Mouse (Mus musculus) CH12.LX (cell line): Measurements from ENCODE around the gene Clasrp. TPM values are rescaled to one million over a fixed set of nuclear protein-coding genes. Genes with fewer than 3 reads are reported as not detected.

ENCODE experiments used
- DNase-seq: peaks from one replicate; pipeline ENCODE4 v3.0.0-alpha.2; 2013; ENCODE audit errors: extremely low read depth
- H3K27ac ChIP-seq: 2 replicates; pipeline ENCODE4 v1.5.1; 2012; ENCODE audit warnings: low read depth, mild to moderate bottlenecking, control low read depth, moderate library complexity; ENCODE audit not compliant: insufficient read depth
- H3K27me3 ChIP-seq: replicated peaks from 2 replicates; pipeline ENCODE3; 2012; ENCODE audit warnings: inconsistent platforms
- H3K36me3 ChIP-seq, 2 experiments: replicated peaks in 1 of 2; 2 replicates each; pipeline versions ENCODE3 to v1.6.1; 2012; ENCODE audit warnings: inconsistent platforms in 1 of 2, low read length in 1 of 2, mild to moderate bottlenecking in 1 of 2, mixed read lengths in 1 of 2, moderate library complexity in 1 of 2; ENCODE audit not compliant: control insufficient read depth in 1 of 2, insufficient read depth in 1 of 2
- H3K4me1 ChIP-seq, 2 experiments: 2 replicates each; pipeline ENCODE4 v1.6.1; 2012; ENCODE audit warnings: inconsistent platforms in 1 of 2, moderate library complexity in 1 of 2; ENCODE audit not compliant: insufficient read depth in 2 of 2, control insufficient read depth in 1 of 2
- H3K4me2 ChIP-seq: 2 replicates; pipeline ENCODE4 v1.6.1; 2012; ENCODE audit warnings: low read depth, mild to moderate bottlenecking, control low read depth; ENCODE audit not compliant: poor library complexity, insufficient read depth, severe bottlenecking
- H3K4me3 ChIP-seq, 3 experiments: fragments of 150-350 bp in 1 of 3; sonication (generic) in 1 of 3; replicated peaks in 1 of 3; 2 replicates each; pipeline versions ENCODE3 to v1.5.1; 2011 to 2012; ENCODE audit warnings: low read depth in 2 of 3, low read length in 2 of 3, mild to moderate bottlenecking in 2 of 3, moderate library complexity in 2 of 3, control low read depth in 1 of 3, improper control_type of control experiment in 1 of 3, inconsistent platforms in 1 of 3, mixed read lengths in 1 of 3; ENCODE audit not compliant: poor library complexity in 1 of 3
- H3K79me2 ChIP-seq: replicated peaks from 2 replicates; pipeline ENCODE4 v1.6.1; 2012; ENCODE audit warnings: mild to moderate bottlenecking, moderate library complexity; ENCODE audit not compliant: control insufficient read depth, poor library complexity, insufficient read depth, severe bottlenecking; ENCODE audit errors: extremely low read depth
- H3K9ac ChIP-seq: 2 replicates; pipeline ENCODE4 v1.6.1; 2012; ENCODE audit warnings: low read depth, mild to moderate bottlenecking, control low read depth, moderate library complexity; ENCODE audit not compliant: insufficient read depth
- H3K9me3 ChIP-seq: replicated peaks from 2 replicates; pipeline ENCODE3; 2012; ENCODE audit warnings: low read length, inconsistent platforms, mixed read lengths
- BHLHE40 ChIP-seq: IDR thresholded peaks from 2 replicates; pipeline ENCODE4 v1.6.1; 2011; ENCODE audit warnings: mild to moderate bottlenecking, low read depth, low read length, improper control_type of control experiment
- CHD1 ChIP-seq: IDR thresholded peaks from 2 replicates; pipeline ENCODE4 v1.6.1; 2012; ENCODE audit warnings: low read depth, low read length, improper control_type of control experiment, inconsistent platforms
- CHD2 ChIP-seq: IDR thresholded peaks from 2 replicates; pipeline ENCODE4 v1.6.1; 2011; ENCODE audit warnings: low read length, improper control_type of control experiment
- CTCF ChIP-seq, 2 experiments: IDR thresholded peaks in 1 of 2; conservative IDR thresholded peaks in 1 of 2; 2 replicates each; pipeline ENCODE4 v1.5.1; 2011 to 2012; ENCODE audit warnings: low read depth in 2 of 2, low read length in 2 of 2, improper control_type of control experiment in 1 of 2, inconsistent platforms in 1 of 2, mild to moderate bottlenecking in 1 of 2, moderate library complexity in 1 of 2
- E2F4 ChIP-seq: IDR thresholded peaks from 2 replicates; pipeline ENCODE4 v1.6.1; 2011; ENCODE audit warnings: low read depth, low read length, improper control_type of control experiment; ENCODE audit not compliant: insufficient replicate concordance
- ELF1 ChIP-seq: IDR thresholded peaks from 2 replicates; pipeline ENCODE4 v1.6.1; 2014; ENCODE audit warnings: low read depth, mild to moderate bottlenecking, inconsistent platforms, low read length, improper control_type of control experiment
- EP300 ChIP-seq: IDR thresholded peaks from 2 replicates; pipeline ENCODE4 v1.6.1; 2011; ENCODE audit warnings: low read length, improper control_type of control experiment
- ETS1 ChIP-seq: conservative IDR thresholded peaks from 2 replicates; pipeline ENCODE4 v1.6.1; 2012; ENCODE audit warnings: low read depth, mild to moderate bottlenecking, inconsistent platforms, low read length, improper control_type of control experiment, moderate library complexity
- GABPA ChIP-seq: IDR thresholded peaks from 2 replicates; pipeline ENCODE4 v1.6.1; 2012; ENCODE audit warnings: low read depth, low read length, improper control_type of control experiment, inconsistent platforms; ENCODE audit not compliant: insufficient replicate concordance
- HCFC1 ChIP-seq: IDR thresholded peaks from 2 replicates; pipeline ENCODE4 v1.6.1; 2012; ENCODE audit warnings: low read depth, mild to moderate bottlenecking, inconsistent platforms, low read length, improper control_type of control experiment
- IRF4 ChIP-seq: IDR thresholded peaks from 2 replicates; pipeline ENCODE4 v1.6.1; 2014; ENCODE audit warnings: low read depth, mild to moderate bottlenecking, inconsistent platforms, low read length, improper control_type of control experiment
- JUN ChIP-seq: IDR thresholded peaks from 2 replicates; pipeline ENCODE4 v1.6.1; 2011; ENCODE audit warnings: low read depth, mild to moderate bottlenecking, low read length, improper control_type of control experiment, moderate library complexity; ENCODE audit not compliant: insufficient read depth
- JUND ChIP-seq: conservative IDR thresholded peaks from 2 replicates; pipeline ENCODE4 v1.6.1; 2011; ENCODE audit warnings: low read depth, low read length, improper control_type of control experiment
- KAT2A ChIP-seq: IDR thresholded peaks from 2 replicates; pipeline ENCODE4 v1.6.1; 2012; ENCODE audit warnings: low read length, improper control_type of control experiment, inconsistent platforms; ENCODE audit not compliant: insufficient replicate concordance
- MAFK ChIP-seq: IDR thresholded peaks from 2 replicates; pipeline ENCODE4 v1.6.1; 2011; ENCODE audit warnings: low read length, improper control_type of control experiment; ENCODE audit not compliant: insufficient replicate concordance
- MAX ChIP-seq: IDR thresholded peaks from 2 replicates; pipeline ENCODE4 v1.6.1; 2011; ENCODE audit warnings: low read length, improper control_type of control experiment
- MAZ ChIP-seq: IDR thresholded peaks from 2 replicates; pipeline ENCODE4 v1.6.1; 2012; ENCODE audit warnings: low read depth, mild to moderate bottlenecking, inconsistent platforms, low read length, improper control_type of control experiment, moderate library complexity
- MEF2A ChIP-seq: IDR thresholded peaks from 2 replicates; pipeline ENCODE4 v1.6.1; 2014; ENCODE audit warnings: low read depth, mild to moderate bottlenecking, inconsistent platforms, low read length, improper control_type of control experiment, borderline replicate concordance
- MXI1 ChIP-seq: IDR thresholded peaks from 2 replicates; pipeline ENCODE4 v1.6.1; 2011; ENCODE audit warnings: mild to moderate bottlenecking, low read depth, low read length, improper control_type of control experiment
- MYC ChIP-seq: IDR thresholded peaks from 2 replicates; pipeline ENCODE4 v1.6.1; 2011; ENCODE audit warnings: low read depth, mild to moderate bottlenecking, improper control_type of control experiment, low read length
- NELFE ChIP-seq: IDR thresholded peaks from 2 replicates; pipeline ENCODE4 v1.6.1; 2011; ENCODE audit warnings: low read depth, low read length, improper control_type of control experiment
- NRF1 ChIP-seq: IDR thresholded peaks from 2 replicates; pipeline ENCODE4 v1.6.1; 2014; ENCODE audit warnings: low read depth, mild to moderate bottlenecking, inconsistent platforms, low read length, improper control_type of control experiment, moderate library complexity
- PAX5 ChIP-seq: IDR thresholded peaks from 2 replicates; pipeline ENCODE4 v1.6.1; 2012; ENCODE audit warnings: low read length, inconsistent platforms, mixed read lengths
- POLR2A ChIP-seq: IDR thresholded peaks from 2 replicates; pipeline ENCODE4 v1.6.1; 2011; ENCODE audit warnings: low read depth, mild to moderate bottlenecking, improper control_type of control experiment, low read length
- POLR2AphosphoS2 ChIP-seq: IDR thresholded peaks from 2 replicates; pipeline ENCODE4 v1.6.1; 2011; ENCODE audit warnings: low read depth, low read length, improper control_type of control experiment
- RAD21 ChIP-seq: IDR thresholded peaks from 2 replicates; pipeline ENCODE4 v1.6.1; 2011; ENCODE audit warnings: low read depth, mild to moderate bottlenecking, low read length, improper control_type of control experiment, moderate library complexity
- RCOR1 ChIP-seq: conservative IDR thresholded peaks from 2 replicates; pipeline ENCODE4 v1.6.1; 2012; ENCODE audit warnings: low read depth, mild to moderate bottlenecking, inconsistent platforms, low read length, improper control_type of control experiment
- SIN3A ChIP-seq: IDR thresholded peaks from 2 replicates; pipeline ENCODE4 v1.6.1; 2012; ENCODE audit warnings: low read length, improper control_type of control experiment, inconsistent platforms
- SMC3 ChIP-seq: IDR thresholded peaks from 2 replicates; pipeline ENCODE4 v1.6.1; 2011; ENCODE audit warnings: low read depth, low read length, improper control_type of control experiment
- TBP ChIP-seq: conservative IDR thresholded peaks from 2 replicates; pipeline ENCODE4 v1.6.1; 2011; ENCODE audit warnings: low read depth, low read length, improper control_type of control experiment
- TCF12 ChIP-seq: IDR thresholded peaks from 2 replicates; pipeline ENCODE4 v1.6.1; 2014; ENCODE audit warnings: low read depth, mild to moderate bottlenecking, inconsistent platforms, low read length, improper control_type of control experiment
- UBTF ChIP-seq: IDR thresholded peaks from 2 replicates; pipeline ENCODE4 v1.6.1; 2012; ENCODE audit warnings: low read depth, mild to moderate bottlenecking, inconsistent platforms, low read length, improper control_type of control experiment, moderate library complexity
- USF1 ChIP-seq: IDR thresholded peaks from 2 replicates; pipeline ENCODE4 v1.6.1; 2014; ENCODE audit warnings: low read depth, mild to moderate bottlenecking, inconsistent platforms, low read length, improper control_type of control experiment
- USF2 ChIP-seq: conservative IDR thresholded peaks from 2 replicates; pipeline ENCODE4 v1.6.1; 2011; ENCODE audit warnings: low read depth, low read length, improper control_type of control experiment
- ZC3H11A ChIP-seq: IDR thresholded peaks from 2 replicates; pipeline ENCODE4 v1.6.1; 2012; ENCODE audit warnings: low read depth, mild to moderate bottlenecking, inconsistent platforms, low read length, improper control_type of control experiment
- ZKSCAN1 ChIP-seq: IDR thresholded peaks from 2 replicates; pipeline ENCODE4 v1.6.1; 2012; ENCODE audit warnings: low read depth, inconsistent platforms, low read length, improper control_type of control experiment, borderline replicate concordance
- ZMIZ1 ChIP-seq: IDR thresholded peaks from 2 replicates; pipeline ENCODE4 v1.6.1; 2012; ENCODE audit warnings: low read depth, mild to moderate bottlenecking, inconsistent platforms, low read length, improper control_type of control experiment
- ZNF384 ChIP-seq: IDR thresholded peaks from 2 replicates; pipeline ENCODE4 v1.6.1; 2012; ENCODE audit warnings: low read depth, low read length, improper control_type of control experiment, inconsistent platforms
- dilution Hi-C: fragments of 300-500 bp; cut with MboI; formaldehyde crosslinking; loops from 2 replicates; pipeline ENCODE4 v1.14.3; 2020; ENCODE audit warnings: low sequenced_read_pairs; ENCODE audit not compliant: extremely low pct_unique_long_range_greater_than_20kb, extremely low pct_ligation_motif_present
- in situ Hi-C: fragments of 300-500 bp; cut with MboI; formaldehyde crosslinking; loops from 3 replicates; pipeline ENCODE4 v1.14.3; 2019; ENCODE audit warnings: low sequenced_read_pairs, low pct_ligation_motif_present, low pct_unique_long_range_greater_than_20kb, mixed read lengths
- polyA plus RNA-seq: library from polyadenylated mRNA; unstranded; fragments of >175 nt; gene quantifications from 2 replicates; pipeline ENCODE4 v1.2.1, GENCODE M21; 2012; ENCODE audit warnings: low read depth; ENCODE audit not compliant: insufficient read length
- total RNA-seq, 2 experiments: library from RNA; depleted of rRNA; stranded (reverse); fragments of 300-350 nt in 1 of 2; fragments of >200 nt in 1 of 2; gene quantifications; 2 replicates each; pipeline ENCODE4 v1.2.3; 2012 to 2014

Gene Clasrp
- total and polyA plus RNA-seq, 3 experiments: 14.5 to 59.4 (median 45.4) TPM

- H3K27ac ChIP-seq: peak within 1 kb of the TSS; percentile 95
- in situ Hi-C loops: loop anchor here (10.0 kb wide), 1 partner anchor 72 kb away; the partner anchor contains the start of genes Bloc1s3 and Trappc6a
- TF ChIP-seq ZKSCAN1: no peak
- no peak for TF ChIP-seq ELF1
- no peak for TF ChIP-seq CTCF (conservative IDR thresholded peaks at IDR 0.05 in 1 of 2, IDR thresholded peaks at IDR 0.05 in 1 of 2; ENCODE audit: low read depth in 2 of 2, low read length in 2 of 2)
- peak; percentile 92 for TF ChIP-seq BHLHE40
- no peak for TF ChIP-seq ZNF384
- TF ChIP-seq ETS1: peak; percentile 85
- no peak for TF ChIP-seq SMC3
- 0 out of 2 replicates have a peak, but pooled peaks have one; percentile 24 for TF ChIP-seq POLR2AphosphoS2
- TF ChIP-seq E2F4: no peak
- peak; percentile 85 for TF ChIP-seq NELFE
- no peak for TF ChIP-seq JUND
- TF ChIP-seq NRF1: peak; percentile 23; the same call in 1 of the 2 replicates
- TF ChIP-seq CHD2: no peak
- TF ChIP-seq SIN3A: peak; percentile 35; the same call in 1 of the 2 replicates
- TF ChIP-seq POLR2A: peak; percentile 95
- no peak for TF ChIP-seq JUN
- TF ChIP-seq ZC3H11A: no peak
- TF ChIP-seq MYC: peak; percentile 88; the same call in 1 of the 2 replicates
- TF ChIP-seq TCF12: peak; percentile 31; the same call in 1 of the 2 replicates
- TF ChIP-seq CHD1: 0 out of 2 replicates have a peak, but pooled peaks have one; percentile 1
- peak; percentile 73; the same call in 1 of the 2 replicates for TF ChIP-seq IRF4
- no peak for TF ChIP-seq USF2
- no peak; the same call in 1 of the 2 replicates for TF ChIP-seq USF1
- TF ChIP-seq TBP: peak; percentile 87
- TF ChIP-seq MXI1: peak; percentile 94
- no peak for TF ChIP-seq UBTF
- 0 out of 2 replicates have a peak, but pooled peaks have one; percentile 7 for TF ChIP-seq RCOR1
- peak; percentile 80; the same call in 1 of the 2 replicates for TF ChIP-seq MEF2A
- no peak for TF ChIP-seq GABPA
- peak; percentile 91; the same call in 1 of the 2 replicates for TF ChIP-seq ZMIZ1
- no peak for TF ChIP-seq HCFC1
- no peak for TF ChIP-seq RAD21
- no peak; the same call in 1 of the 2 replicates for TF ChIP-seq EP300
- no peak; the same call in 1 of the 2 replicates for TF ChIP-seq MAZ
- TF ChIP-seq MAFK: no peak
- TF ChIP-seq PAX5: no peak
- TF ChIP-seq MAX: peak; percentile 92
- 0 out of 2 replicates have a peak, but pooled peaks have one; percentile 62 for TF ChIP-seq KAT2A
These were observed 27.0 kb downstream of the Clasrp start, which contains the start of the genes Zfp296 and Gemin7 for GRCm38 (mm10) chr7:19577141-19577852. Gene Zfp296, plus strand, starts transcription at chr7:19577287. Gene Gemin7, minus strand, starts transcription at chr7:19577595.

More at GRCm38 (mm10) chr7:19577141-19577852, 27.0 kb downstream of the Clasrp start, which contains the start of the genes Zfp296 and Gemin7:
- no peaks in the 10 kb centered on the region for H3K27me3 ChIP-seq
- no peaks in the 10 kb centered on the region for H3K9me3 ChIP-seq
- peak within 1 kb of the TSS; percentile 70 for H3K4me2 ChIP-seq
- peak within 1 kb of the TSS; percentile 88 for H3K9ac ChIP-seq
- DNase-seq: peak; percentile 76
- H3K79me2 ChIP-seq: peaks cover 36% of the 10 kb centered on the region
- H3K36me3 ChIP-seq: peaks cover 25 to 32% of the 10 kb centered on the region in 2 experiments
- peak within 1 kb of the TSS; percentile 61 to 82 (median 76) for H3K4me3 ChIP-seq
- dilution Hi-C loops: no loop called here
- peaks cover 17 to 60% of the 10 kb centered on the region in 2 experiments for H3K4me1 ChIP-seq
